Mouse (Mus musculus) right cerebral cortex, adult 18-20 months (tissue): Measurements from ENCODE around the gene Gm6880.
"Not testable (repeated sequence)": the region's sequence is repeated elsewhere in the genome, so short reads cannot be mapped to it uniquely, and the experiment has no call there.

Experiments used
- DNase-seq: peaks from one replicate; pipeline ENCODE4 v3.0.0; 2022; ENCODE audit warnings: mixed read lengths

Gm6880 gene

GRCm38 (mm10) chrX:74481349-74481885, at the start of gene Gm6880:
TSS of gene Gm6880 (minus strand) at chrX:74481399.
- not testable (repeated sequence) for DNase-seq

GRCm38 (mm10) chrX:74517461-74517860, 36.3 kb upstream of the Gm6880 start:
- DNase-seq = not testable (repeated sequence)

- DNase-seq = no peak
Observed at GRCm38 (mm10) chrX:74497131-74497530, 15.9 kb upstream of the Gm6880 start.

GRCm38 (mm10) chrX:74452773-74453172, 28.4 kb downstream of the Gm6880 start:
- DNase-seq = no peak

- DNase-seq = no peak
Observed at GRCm38 (mm10) chrX:74451157-74451912, 29.9 kb downstream of the Gm6880 start.
